Comparison of ENCODE assay signal across 11 mouse cellular contexts in the genomic region with DNA sequence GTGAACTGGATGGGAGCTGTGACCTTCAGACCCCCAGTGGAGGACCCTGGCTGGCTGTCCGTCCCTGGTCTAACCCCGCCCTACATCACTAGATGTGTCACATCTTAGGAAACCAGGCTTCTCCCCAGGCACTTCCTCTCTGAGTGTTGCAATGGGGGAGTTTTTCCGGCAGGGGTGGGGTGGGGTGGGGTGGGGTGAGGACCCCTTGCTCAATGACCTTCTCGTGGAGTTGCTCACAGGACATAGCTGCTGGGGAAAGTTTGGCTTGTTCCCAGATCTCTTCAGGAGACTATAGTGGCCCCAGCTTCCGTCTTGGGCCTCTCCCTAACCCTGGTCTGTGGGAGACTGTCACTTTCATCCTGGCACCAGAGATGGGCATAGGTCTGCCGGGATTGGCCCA. TPM values are rescaled to one million over a fixed set of nuclear protein-coding genes. Genes with fewer than 3 reads are reported as not detected.
DNase-seq lines count a peak whose midpoint lies in the region; ATAC-seq lines count a peak whose summit lies in the region.
"Had no signal": no experiment of that assay in that cellular context is flagged by ENCODE, and none has a peak within 500 bp of the region (broad histone marks: within the 10 kb centered on the region; RNA-seq: fewer than 3 reads in every experiment).

No protein-coding gene starts in this region.

- peak overlapping the region; percentile 1; the same call in 1 of the 2 replicates for H3K27ac ChIP-seq in heart, embryonic 11.5 days (ENCODE audit: low read depth, low read length)
- H3K27ac ChIP-seq in lung, embryonic 15.5 days = no peak overlapping the region
- peak overlapping the region; percentile 90 for H3K27ac ChIP-seq in limb, embryonic 12.5 days

- H3K36me3 ChIP-seq in heart, embryonic 11.5 days (ENCODE audit: control insufficient read depth, insufficient read depth, low read length) = no peaks in the 10 kb centered on the region
- H3K36me3 ChIP-seq in lung, embryonic 15.5 days = no peaks in the 10 kb centered on the region
- no peaks in the 10 kb centered on the region for H3K36me3 ChIP-seq in limb, embryonic 12.5 days

- no peaks in the 10 kb centered on the region for H3K27me3 ChIP-seq in heart, embryonic 11.5 days (ENCODE audit: control insufficient read depth, insufficient read depth, low read length)
- H3K27me3 ChIP-seq in lung, embryonic 15.5 days = no peaks in the 10 kb centered on the region
- H3K27me3 ChIP-seq in limb, embryonic 12.5 days = no peaks in the 10 kb centered on the region

- H3K9ac ChIP-seq in heart, embryonic 11.5 days (ENCODE audit: low read depth, low read length) = no peak overlapping the region
- H3K9ac ChIP-seq in lung, embryonic 15.5 days = no peak overlapping the region
- no peak overlapping the region for H3K9ac ChIP-seq in limb, embryonic 12.5 days (replicated peaks)

- H3K4me3 ChIP-seq in heart, embryonic 11.5 days (ENCODE audit: low read depth, low read length) = no peak overlapping the region
- H3K4me3 ChIP-seq in lung, embryonic 15.5 days = no peak overlapping the region
- H3K4me3 ChIP-seq in limb, embryonic 12.5 days (replicated peaks) = no peak overlapping the region

- peaks cover 35% of the 10 kb centered on the region for H3K4me1 ChIP-seq in heart, embryonic 11.5 days (ENCODE audit: control insufficient read depth, insufficient read depth, low read length)
- peaks cover 17% of the 10 kb centered on the region for H3K4me1 ChIP-seq in lung, embryonic 15.5 days
- H3K4me1 ChIP-seq in limb, embryonic 12.5 days (replicated peaks) = peaks cover 36% of the 10 kb centered on the region

- no peak for ATAC-seq in heart, embryonic 11.5 days (replicated peaks; ENCODE audit: insufficient number of reproducible peaks, low FRiP score, low TSS enrichment)
- ATAC-seq in lung, embryonic 15.5 days (ENCODE audit: borderline replicate concordance, extremely low read depth, low FRiP score, low TSS enrichment) = 0 out of 2 replicates have a peak, but pooled peaks have one; percentile 53
- ATAC-seq in limb, embryonic 12.5 days (ENCODE audit: insufficient number of reproducible peaks, insufficient read depth, low FRiP score, low TSS enrichment, low read depth) = no peak

- intact Hi-C loops in heart, postnatal 36 days (cut with DNase I) = no loop called here

- no peak for DNase-seq in heart, postnatal 36 days
- DNase-seq in lung, postnatal 36 days = no peak
- peak; percentile 64 for DNase-seq in R1 (ENCODE audit: low read depth, low spot score)
- DNase-seq in gastrocnemius, postnatal 10 days = no peak
- DNase-seq in right cerebral cortex, postnatal 36 days (ENCODE audit: low spot score in 2 of 2) = no peak
- DNase-seq: adrenal gland, postnatal 10 days; B cell, adult 2 months; cerebellum, adult 11-12 months had no signal

- H3K4me2 ChIP-seq in heart, embryonic 11.5 days = no peak overlapping the region
- H3K4me2 ChIP-seq in lung, embryonic 15.5 days = no peak overlapping the region
- no peak overlapping the region for H3K4me2 ChIP-seq in limb, embryonic 12.5 days

- WGBS in heart, embryonic 11.5 days (ENCODE audit: insufficient replicate concordance) = 52% methylated on average over 6 of the region's 6 CpGs
- WGBS in lung, embryonic 15.5 days = 54% methylated on average over 6 of the region's 6 CpGs
- 64% methylated on average over 6 of the region's 6 CpGs for WGBS in limb, embryonic 12.5 days

- H3K9me3 ChIP-seq in heart, embryonic 11.5 days (replicated peaks; ENCODE audit: control insufficient read depth, low read length) = no peaks in the 10 kb centered on the region
- no peaks in the 10 kb centered on the region for H3K9me3 ChIP-seq in lung, embryonic 15.5 days
- no peaks in the 10 kb centered on the region for H3K9me3 ChIP-seq in limb, embryonic 12.5 days

RNA-seq across cellular contexts. Expression of a gene that starts 9.1 kb away (rescaled TPM):
- 0.40 and 0.63 TPM in 2 replicates for polyA plus RNA-seq in heart, embryonic 11.5 days (2014; fragmentation: Nextera tagmentation; extraction: Ambion mirVana)
- under 1 TPM; 0.31 to 0.60 TPM for total RNA-seq in heart, postnatal 36 days (2021)
- 0.69 and 0.74 TPM in 2 replicates for polyA plus RNA-seq in lung, embryonic 15.5 days (2015; fragmentation: Nextera tagmentation; extraction: Ambion mirVana)
- polyA plus RNA-seq in limb, embryonic 12.5 days (2016; fragmentation: Nextera tagmentation; extraction: Ambion mirVana) = 0.26 and 0.36 TPM in 2 replicates
- under 1 TPM; 0.09 to 0.54 TPM for total RNA-seq in gastrocnemius, postnatal 10 days (2021)

RNA-seq across cellular contexts. Expression of a gene that starts 28.1 kb away (rescaled TPM):
- polyA plus RNA-seq in heart, embryonic 11.5 days (2014; fragmentation: Nextera tagmentation; extraction: Ambion mirVana) = 7.0 and 9.1 TPM in 2 replicates
- 10 to 100 TPM; 41.9 to 50.8 TPM for total RNA-seq in heart, postnatal 36 days (2021)
- polyA plus RNA-seq in lung, embryonic 15.5 days (2015; fragmentation: Nextera tagmentation; extraction: Ambion mirVana) = 8.5 and 10.5 TPM in 2 replicates
- 13.2 and 14.5 TPM in 2 replicates for polyA plus RNA-seq in limb, embryonic 12.5 days (2016; fragmentation: Nextera tagmentation; extraction: Ambion mirVana)
- total RNA-seq in gastrocnemius, postnatal 10 days (2021) = 10 to 100 TPM; 58.2 to 82.8 TPM
